Mouse (Mus musculus): Measurements from ENCODE around the gene Neu2. TPM values are rescaled to one million over a fixed set of nuclear protein-coding genes. Genes with fewer than 3 reads are reported as not detected.

The Neu2 gene
- total RNA-seq, 2 experiments from 2014 or later: 0.38 to 0.44 TPM

DNA sequence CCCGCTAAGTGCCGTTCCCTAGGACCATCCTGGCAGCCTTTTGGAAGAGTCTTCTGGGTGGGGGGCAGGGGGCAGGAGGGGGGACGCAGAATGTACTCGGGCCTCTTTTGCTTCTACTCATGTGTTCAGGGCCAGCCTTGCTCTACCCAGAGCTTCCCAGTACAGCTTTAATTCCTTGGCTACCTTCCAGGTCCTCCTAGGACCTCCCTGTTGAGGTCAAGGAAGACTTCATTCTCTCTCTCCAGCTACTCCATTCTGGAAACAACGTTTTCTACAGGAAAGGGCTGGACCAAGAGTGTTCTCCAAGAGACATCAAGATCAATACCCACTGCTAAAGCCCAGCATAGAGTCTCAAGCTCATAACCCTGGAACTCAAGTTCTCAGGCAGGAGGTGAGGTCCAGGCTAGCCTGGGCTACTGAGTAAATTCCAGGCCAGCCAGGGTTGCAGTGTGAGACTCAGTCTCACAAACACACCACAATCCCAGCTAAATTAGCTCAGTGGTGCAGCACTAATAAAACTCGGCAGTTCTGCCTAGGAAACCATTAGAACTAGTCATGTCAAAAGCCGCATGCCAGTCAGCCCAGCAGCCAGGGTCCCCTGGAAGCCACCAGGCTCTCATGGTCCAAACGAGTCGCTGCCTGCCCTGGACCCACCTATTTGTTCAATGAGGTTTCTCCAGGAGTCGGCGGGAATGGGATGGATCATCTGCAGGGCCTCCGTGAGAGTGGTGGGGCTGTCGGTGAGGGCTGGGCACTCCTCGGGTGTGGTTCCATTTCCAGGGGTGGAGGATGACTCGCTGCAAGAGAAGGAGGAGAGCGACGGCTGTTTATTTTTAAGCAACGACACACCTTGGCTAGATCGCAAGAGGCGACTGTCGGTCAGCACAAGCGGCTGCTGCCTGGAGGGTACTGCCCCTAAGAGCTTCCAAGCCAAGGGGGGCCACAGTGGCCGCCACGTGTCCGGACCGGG is 813 bp upstream of the Neu2 start:
- Histone ChIP-seq H3K27ac (peak overlapping the region; percentile 94), H3K4me3 (peak overlapping the region; percentile 84)
- no peak for TF ChIP-seq CTCF (conservative IDR thresholded peaks at IDR 0.05)
- DNase-seq (ENCODE audit: low spot score in 2 of 2): no peak

GRCm38 (mm10) chr1:87510166-87510691 is 540 bp downstream of the Neu2 start:
- DNase-seq (ENCODE audit: low spot score in 2 of 2): peak in 1 of 2 experiments; percentile 73
- TF ChIP-seq CTCF (conservative IDR thresholded peaks at IDR 0.05): no peak
- Histone ChIP-seq H3K4me3 (peak overlapping the region; percentile 84), H3K27ac (peak overlapping the region; percentile 94)

DNA sequence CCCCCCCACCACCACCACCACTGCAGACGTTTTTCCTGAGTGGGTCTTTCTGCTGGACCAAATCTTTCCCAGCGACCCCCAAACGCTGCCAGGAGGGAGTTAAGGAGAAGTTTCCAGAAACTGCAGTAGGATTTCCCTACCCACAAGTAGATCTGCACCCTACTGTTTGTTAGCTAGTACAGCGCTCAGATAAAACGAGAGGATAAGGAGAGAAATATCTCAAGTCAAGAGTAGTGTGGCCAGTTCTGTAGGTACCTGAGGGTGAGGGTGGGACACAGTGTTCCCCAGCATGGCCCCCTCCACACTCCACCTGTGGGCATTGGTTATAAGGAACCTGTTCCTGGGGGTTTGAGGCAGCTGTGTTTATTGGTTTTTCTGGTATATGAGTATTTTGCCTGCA is 1.2 kb downstream of the Neu2 start:
- DNase-seq (ENCODE audit: low spot score in 2 of 2): no peak
- TF ChIP-seq CTCF (conservative IDR thresholded peaks at IDR 0.05): peak; percentile 55
- no peak overlapping the region for H3K4me3 ChIP-seq
- peak overlapping the region; percentile 94; the same call in 1 of the 2 replicates for H3K27ac ChIP-seq

DNA sequence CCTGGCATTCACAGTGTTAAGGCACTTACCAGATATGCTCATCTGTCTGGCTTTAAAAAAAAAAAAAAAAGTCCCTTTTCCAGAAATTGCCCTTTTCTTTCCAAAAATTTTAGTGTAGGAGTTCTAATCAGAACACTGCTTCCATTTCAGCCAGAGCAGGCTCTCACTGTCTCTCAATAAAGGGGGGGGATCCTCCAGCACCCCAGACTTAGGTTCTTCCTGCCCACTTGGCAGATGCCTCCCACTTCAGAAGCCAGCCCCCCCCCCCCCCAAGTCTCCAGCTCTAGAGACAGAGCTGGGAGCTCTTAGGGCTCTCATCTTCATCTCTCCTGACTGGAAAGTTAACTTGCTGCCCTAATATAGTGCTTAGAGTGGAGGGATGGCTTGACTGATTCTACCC is 10.8 kb downstream of the Neu2 start:
- Histone ChIP-seq H3K27ac (peak overlapping the region; percentile 63), H3K4me3 (peak overlapping the region; percentile 36; the same call in 1 of the 2 replicates)
- TF ChIP-seq CTCF (conservative IDR thresholded peaks at IDR 0.05): no peak
- no peak for DNase-seq (ENCODE audit: low spot score in 2 of 2)

- H3K4me3 ChIP-seq: no peak overlapping the region
- no peak for TF ChIP-seq CTCF (conservative IDR thresholded peaks at IDR 0.05)
- no peak overlapping the region for H3K27ac ChIP-seq
- no peak for DNase-seq (ENCODE audit: low spot score in 2 of 2)
Measured at GRCm38 (mm10) chr1:87521523-87521922, 11.8 kb downstream of the Neu2 start.

- Histone ChIP-seq H3K4me3 (no peak overlapping the region), H3K27ac (no peak overlapping the region)
- no peak for DNase-seq (ENCODE audit: low spot score in 2 of 2)
- TF ChIP-seq CTCF (conservative IDR thresholded peaks at IDR 0.05): no peak
Measured at GRCm38 (mm10) chr1:87525041-87525440, 15.4 kb downstream of the Neu2 start.

GRCm38 (mm10) chr1:87527191-87527590 is 17.5 kb downstream of the Neu2 start:
- Histone ChIP-seq H3K27ac (no peak overlapping the region), H3K4me3 (no peak overlapping the region)
- no peak for TF ChIP-seq CTCF (conservative IDR thresholded peaks at IDR 0.05)
- DNase-seq (ENCODE audit: low spot score in 2 of 2): no peak

GRCm38 (mm10) chr1:87532346-87532745 is 22.7 kb downstream of the Neu2 start:
- H3K4me3 ChIP-seq: no peak overlapping the region
- no peak overlapping the region for H3K27ac ChIP-seq
- DNase-seq (ENCODE audit: low spot score in 2 of 2): no peak
- no peak for TF ChIP-seq CTCF (conservative IDR thresholded peaks at IDR 0.05)

DNA sequence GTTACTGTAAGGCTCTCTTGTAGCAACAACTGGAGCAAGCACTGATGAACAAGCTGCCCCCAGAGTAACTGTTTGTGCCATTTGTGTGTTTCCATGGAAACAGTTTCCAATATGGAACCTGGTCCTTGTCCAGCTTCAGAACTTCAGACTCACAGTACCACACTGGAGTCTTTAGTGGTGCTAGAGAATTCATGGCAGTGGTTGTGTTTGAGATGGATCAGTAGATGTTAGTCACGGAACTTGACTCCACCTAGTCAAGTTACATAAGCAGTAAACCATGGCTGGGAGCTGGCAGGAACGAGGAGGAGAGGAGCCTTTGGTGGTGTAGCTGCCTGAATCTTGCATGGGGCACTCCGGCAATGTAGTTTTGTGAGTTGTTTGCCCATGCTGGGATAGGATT is 24.4 kb downstream of the Neu2 start:
- no peak for TF ChIP-seq CTCF (conservative IDR thresholded peaks at IDR 0.05)
- Histone ChIP-seq H3K4me3 (no peak overlapping the region), H3K27ac (no peak overlapping the region; the same call in 1 of the 2 replicates)
- DNase-seq (ENCODE audit: low spot score in 2 of 2): no peak

DNA sequence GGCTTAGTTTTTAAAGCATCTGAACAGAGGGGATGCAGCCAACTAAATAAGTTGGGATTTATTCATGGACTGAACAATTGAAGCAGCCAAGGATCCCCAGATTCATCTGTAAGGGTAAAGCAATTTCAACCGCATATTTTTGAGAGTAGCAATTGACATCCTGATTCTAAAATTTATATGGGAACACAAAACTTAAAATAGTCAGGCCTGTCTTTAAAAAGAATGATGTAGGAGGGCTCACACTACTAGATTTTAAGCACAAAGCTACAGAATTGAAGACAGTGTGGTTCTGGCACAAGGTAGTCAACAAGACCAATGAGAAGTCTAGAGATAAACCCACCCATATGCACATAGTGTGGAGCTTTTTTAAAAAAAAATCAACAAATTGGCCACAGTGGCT is 27.3 kb downstream of the Neu2 start:
- DNase-seq (ENCODE audit: low spot score in 2 of 2): no peak
- no peak for TF ChIP-seq CTCF (conservative IDR thresholded peaks at IDR 0.05)

DNA sequence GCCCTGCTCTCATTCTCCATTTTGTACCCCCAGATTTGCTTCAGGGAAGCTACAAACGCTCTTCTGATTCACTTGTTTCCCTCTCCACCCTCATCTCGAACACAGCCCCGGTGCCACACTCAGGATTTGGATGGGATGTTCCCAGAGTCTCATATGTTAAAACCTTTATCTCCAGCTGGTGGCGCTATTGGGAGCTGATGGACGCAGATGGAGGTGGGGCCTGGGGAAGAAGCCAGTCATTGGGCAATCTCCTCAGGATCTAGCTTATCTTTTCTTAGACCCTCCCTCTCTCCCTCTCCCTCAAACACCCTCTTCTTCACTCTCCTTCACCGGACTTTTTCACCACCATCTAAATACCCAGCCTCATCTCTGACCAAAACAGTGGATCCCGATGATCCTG is 31.9 kb downstream of the Neu2 start:
- DNase-seq (ENCODE audit: low spot score in 2 of 2): peak in 1 of 2 experiments; percentile 44
- peak; percentile 68 for TF ChIP-seq CTCF (conservative IDR thresholded peaks at IDR 0.05)
- Histone ChIP-seq H3K27ac (no peak overlapping the region), H3K4me3 (no peak overlapping the region)

More for the DNA sequence above, 27.3 kb downstream of the Neu2 start:
- Histone ChIP-seq H3K4me3 (no peak overlapping the region), H3K27ac (no peak overlapping the region)

DNA sequence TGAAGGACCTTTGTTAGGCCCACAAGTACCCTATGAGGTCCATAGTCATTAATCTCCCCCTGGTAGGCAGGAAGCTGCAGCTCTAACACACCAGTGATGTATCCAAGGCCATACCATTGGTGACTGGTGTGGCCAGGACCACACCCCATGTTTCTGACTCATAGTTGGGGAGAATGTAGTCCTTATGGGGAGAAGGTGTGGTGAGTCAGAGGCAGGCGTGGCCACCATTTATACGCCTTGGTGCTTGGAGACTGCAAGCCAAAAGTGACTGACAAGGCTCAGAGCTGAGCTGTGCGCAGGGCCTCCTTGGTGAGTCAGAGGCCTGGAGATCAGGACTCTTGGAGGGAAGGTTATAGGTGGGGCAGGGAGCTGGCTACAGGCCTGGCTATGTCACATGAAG is 41.3 kb downstream of the Neu2 start:
- no peak overlapping the region for H3K4me3 ChIP-seq
- H3K27ac ChIP-seq: no peak overlapping the region
- no peak for TF ChIP-seq CTCF (conservative IDR thresholded peaks at IDR 0.05)
- DNase-seq (ENCODE audit: low spot score in 2 of 2): no peak

DNA sequence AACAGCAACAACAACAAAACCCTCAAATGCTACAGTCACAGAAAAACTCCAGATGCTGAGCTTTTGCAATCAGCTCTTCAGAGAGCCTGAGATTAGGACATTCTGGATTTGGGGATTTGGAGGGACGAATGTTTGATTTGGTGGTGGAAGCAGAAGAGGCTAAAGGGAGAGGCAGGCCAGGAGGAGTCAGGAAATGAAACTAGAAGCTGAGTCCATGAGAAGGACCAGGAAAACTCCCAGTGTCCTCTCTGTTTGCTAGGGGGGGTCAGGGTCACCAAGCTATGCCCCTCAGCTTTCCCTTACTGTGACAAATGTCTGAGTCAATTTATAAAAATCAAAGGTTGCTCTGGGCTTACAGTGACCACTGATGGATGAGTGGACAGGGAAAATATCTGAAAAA is 43.9 kb downstream of the Neu2 start:
- Histone ChIP-seq H3K4me3 (no peak overlapping the region), H3K27ac (no peak overlapping the region)
- no peak for DNase-seq (ENCODE audit: low spot score in 2 of 2)
- TF ChIP-seq CTCF (conservative IDR thresholded peaks at IDR 0.05): no peak

GRCm38 (mm10) chr1:87562967-87563366 is 53.3 kb downstream of the Neu2 start:
- no peak overlapping the region for H3K27ac ChIP-seq
- no peak for DNase-seq (ENCODE audit: low spot score in 2 of 2)
- TF ChIP-seq CTCF (conservative IDR thresholded peaks at IDR 0.05): no peak
- H3K4me3 ChIP-seq: no peak overlapping the region

All from layer of hippocampus, adult 2 months (tissue).